Mouse (Mus musculus) induced T-regulatory cell, adult 2 months (primary cell): Measurements from ENCODE around the gene Rgs10.
A peak's percentile ranks its signal among the peaks of the same experiment; 100 is the strongest.

ENCODE experiments used
- DNase-seq: peaks from one replicate; pipeline ENCODE4 v3.0.0-alpha.2; 2012; ENCODE audit warnings: low read depth

Gene Rgs10

GRCm38 (mm10) chr7:128374156-128374555 lies 44.4 kb downstream of the Rgs10 start:
- peak; percentile 79 for DNase-seq

- DNase-seq = peak; percentile 63
These were observed 44.8 kb downstream of the Rgs10 start for GRCm38 (mm10) chr7:128373751-128374150.

- DNase-seq = peak; percentile 80
These were observed 46.2 kb downstream of the Rgs10 start for GRCm38 (mm10) chr7:128372331-128372730.

- no peak for DNase-seq
These were observed 49.2 kb downstream of the Rgs10 start for GRCm38 (mm10) chr7:128369366-128369765.

- DNase-seq = no peak
These were observed 49.7 kb downstream of the Rgs10 start for GRCm38 (mm10) chr7:128368828-128369227.

GRCm38 (mm10) chr7:128366654-128367053 lies 51.9 kb downstream of the Rgs10 start:
- DNase-seq = no peak

GRCm38 (mm10) chr7:128365096-128365715 lies 53.4 kb downstream of the Rgs10 start:
- DNase-seq = no peak

- DNase-seq = no peak
These were observed 54.0 kb downstream of the Rgs10 start for GRCm38 (mm10) chr7:128364526-128364925.

- no peak for DNase-seq
These were observed 54.8 kb downstream of the Rgs10 start for GRCm38 (mm10) chr7:128363806-128364205.

GRCm38 (mm10) chr7:128362916-128363315 lies 55.6 kb downstream of the Rgs10 start:
- DNase-seq = no peak

- peak; percentile 63 for DNase-seq
These were observed 58.8 kb downstream of the Rgs10 start for GRCm38 (mm10) chr7:128359741-128360140.

GRCm38 (mm10) chr7:128359164-128359563 lies 59.4 kb downstream of the Rgs10 start:
- DNase-seq = no peak

GRCm38 (mm10) chr7:128358741-128359140 lies 59.8 kb downstream of the Rgs10 start:
- no peak for DNase-seq

GRCm38 (mm10) chr7:128356868-128357755 lies 61.4 kb downstream of the Rgs10 start:
- no peak for DNase-seq

GRCm38 (mm10) chr7:128355463-128355862 lies 63.1 kb downstream of the Rgs10 start:
- DNase-seq = no peak

GRCm38 (mm10) chr7:128352721-128353120 lies 65.8 kb downstream of the Rgs10 start:
- no peak for DNase-seq

GRCm38 (mm10) chr7:128351176-128351575 lies 67.4 kb downstream of the Rgs10 start:
- no peak for DNase-seq

GRCm38 (mm10) chr7:128350316-128350715 lies 68.2 kb downstream of the Rgs10 start:
- no peak for DNase-seq

GRCm38 (mm10) chr7:128349751-128350150 lies 68.8 kb downstream of the Rgs10 start:
- DNase-seq = no peak

- no peak for DNase-seq
These were observed 70.0 kb downstream of the Rgs10 start for GRCm38 (mm10) chr7:128348608-128349007.

- DNase-seq = no peak
These were observed 71.6 kb downstream of the Rgs10 start for GRCm38 (mm10) chr7:128346991-128347390.

- DNase-seq = no peak
These were observed 72.0 kb downstream of the Rgs10 start for GRCm38 (mm10) chr7:128346522-128346921.

- no peak for DNase-seq
These were observed 72.9 kb downstream of the Rgs10 start for GRCm38 (mm10) chr7:128345691-128346090.
